Mouse (Mus musculus) C2C12 (cell line): ENCODE data around the gene Cdk5. TPM values are rescaled to one million over a fixed set of nuclear protein-coding genes. Genes with fewer than 3 reads are reported as not detected.

Source experiments
- H3K27me3 ChIP-seq: one replicate; pipeline ENCODE4 v1.6.1; 2011; ENCODE audit not compliant: control insufficient read depth, insufficient read depth, insufficient read length
- H3K36me3 ChIP-seq: one replicate; pipeline ENCODE4 v1.6.1; 2011; ENCODE audit not compliant: control insufficient read depth, insufficient read depth
- H3K4me3 ChIP-seq: one replicate; pipeline ENCODE4 v1.5.1; 2011; ENCODE audit warnings: mild to moderate bottlenecking, control low read depth; ENCODE audit not compliant: poor library complexity, insufficient read depth, severe bottlenecking
- H3K79me2 ChIP-seq: one replicate; pipeline ENCODE4 v1.6.1; 2011; ENCODE audit not compliant: control insufficient read depth, insufficient read depth
- H3K79me3 ChIP-seq: one replicate; pipeline ENCODE4 v1.6.1; 2011; ENCODE audit warnings: low read depth, control low read depth
- H3ac ChIP-seq: one replicate; pipeline ENCODE3; 2011; ENCODE audit warnings: low read depth; ENCODE audit not compliant: control insufficient read depth, insufficient read length
- CEBPB ChIP-seq: IDR thresholded peaks from one replicate; pipeline ENCODE4 v1.6.1; 2011; ENCODE audit warnings: low read depth, mild to moderate bottlenecking, control low read depth, moderate library complexity
- CTCF ChIP-seq: IDR thresholded peaks from one replicate; pipeline ENCODE4 v1.5.1; 2011; ENCODE audit not compliant: control insufficient read depth, insufficient read depth, insufficient read length
- FOSL1 ChIP-seq: IDR thresholded peaks from one replicate; pipeline ENCODE4 v1.8.0; 2011; ENCODE audit warnings: mild to moderate bottlenecking, low read length; ENCODE audit not compliant: poor library complexity, insufficient read depth, severe bottlenecking
- MAX ChIP-seq: IDR thresholded peaks from one replicate; pipeline ENCODE4 v1.6.1; 2011; ENCODE audit warnings: mild to moderate bottlenecking, control low read depth
- MYOD1 ChIP-seq: IDR thresholded peaks from one replicate; pipeline ENCODE4 v1.6.1; 2011; ENCODE audit warnings: low read depth; ENCODE audit not compliant: control insufficient read depth, insufficient read length
- MYOG ChIP-seq: IDR thresholded peaks from one replicate; pipeline ENCODE4 v1.6.1; 2011; ENCODE audit not compliant: control insufficient read depth, insufficient read length; ENCODE audit errors: extremely low read depth
- USF1 ChIP-seq: IDR thresholded peaks from one replicate; pipeline ENCODE4 v1.6.1; 2011; ENCODE audit warnings: low read depth, mild to moderate bottlenecking, control low read depth, moderate library complexity
- polyA plus RNA-seq: library from polyadenylated mRNA; unstranded; fragments of >200 nt; fragmentation: generic; extraction: Trizol; gene quantifications from one replicate; pipeline ENCODE4 v1.2.1, GENCODE M21; 2012; ENCODE audit warnings: missing spikeins

Gene Cdk5
- polyA plus RNA-seq, 1 experiment: 33.4 TPM

DNA sequence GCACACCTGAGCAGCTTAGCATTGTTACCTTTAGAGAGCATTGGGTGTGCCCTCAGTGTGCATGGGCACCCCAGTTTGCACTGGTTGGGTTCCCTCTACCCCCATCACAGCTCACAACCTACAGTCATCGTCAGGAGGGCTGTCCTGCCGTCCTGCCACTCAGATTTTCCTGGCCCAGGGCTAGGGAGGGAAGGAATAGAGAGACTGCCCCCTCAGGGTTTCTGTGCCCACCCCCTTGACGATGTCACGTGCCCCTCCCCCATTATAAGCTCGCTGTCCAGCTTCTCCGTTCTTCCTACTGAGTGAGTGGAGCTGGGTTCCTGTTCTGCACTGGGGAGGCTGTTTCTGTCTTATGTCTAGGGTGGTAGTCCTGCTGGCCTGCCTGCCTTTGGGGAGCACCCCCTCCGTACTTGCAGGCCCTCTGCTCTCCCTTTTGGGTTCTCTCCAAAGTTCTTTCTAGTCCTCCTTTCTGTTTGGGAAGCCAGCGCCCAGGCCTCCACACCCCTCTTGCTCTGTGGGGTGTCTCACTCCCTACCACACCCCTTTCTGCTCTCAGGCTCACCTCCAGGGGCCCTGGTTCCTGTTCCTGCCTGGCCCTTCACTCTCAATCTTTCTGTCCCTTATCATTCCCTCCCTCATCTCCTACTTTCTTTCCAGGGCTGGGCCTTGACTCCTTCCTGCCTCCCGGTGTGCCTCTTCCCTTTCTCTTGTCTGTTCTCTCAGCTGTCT is 3.4 kb upstream of the Cdk5 start:
- Histone ChIP-seq H3K36me3 (peaks cover 28% of the 10 kb centered on the region), H3K4me3 (peak overlapping the region; percentile 57), H3K27me3 (no peaks in the 10 kb centered on the region), H3K79me3 (peaks cover 15% of the 10 kb centered on the region), H3ac (no peak overlapping the region), H3K79me2 (peaks cover 37% of the 10 kb centered on the region)
- TF ChIP-seq FOSL1: no peak
- peak; percentile 63 for TF ChIP-seq USF1

DNA sequence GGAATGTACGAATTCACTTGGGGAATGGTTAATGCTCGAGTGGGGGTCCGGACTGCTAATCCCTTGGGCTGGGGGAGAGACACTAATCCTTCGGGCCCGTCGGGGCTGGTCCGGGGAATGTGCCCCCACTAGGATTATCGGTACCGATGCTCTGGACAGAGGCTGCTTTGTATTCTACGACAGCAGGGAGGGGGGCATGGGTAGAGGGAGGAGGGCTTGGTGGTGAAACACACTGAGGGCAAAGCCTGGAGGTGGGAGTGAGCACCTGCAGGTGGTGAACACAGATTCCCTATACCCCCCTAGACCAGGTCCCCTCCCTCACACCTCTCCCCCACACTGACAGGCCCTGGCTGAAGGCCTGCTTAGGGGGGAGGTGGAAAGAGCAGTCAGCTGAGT is 2.7 kb upstream of the Cdk5 start:
- Histone ChIP-seq H3ac (peak overlapping the region; percentile 92), H3K36me3 (peaks cover 30% of the 10 kb centered on the region), H3K79me3 (peaks cover 15% of the 10 kb centered on the region), H3K27me3 (no peaks in the 10 kb centered on the region), H3K79me2 (peaks cover 37% of the 10 kb centered on the region), H3K4me3 (peak overlapping the region; percentile 57)
- no peak for TF ChIP-seq CTCF
- TF ChIP-seq MAX: no peak
- no peak for TF ChIP-seq FOSL1
- no peak for TF ChIP-seq CEBPB
- no peak for TF ChIP-seq MYOG
- no peak for TF ChIP-seq USF1

DNA sequence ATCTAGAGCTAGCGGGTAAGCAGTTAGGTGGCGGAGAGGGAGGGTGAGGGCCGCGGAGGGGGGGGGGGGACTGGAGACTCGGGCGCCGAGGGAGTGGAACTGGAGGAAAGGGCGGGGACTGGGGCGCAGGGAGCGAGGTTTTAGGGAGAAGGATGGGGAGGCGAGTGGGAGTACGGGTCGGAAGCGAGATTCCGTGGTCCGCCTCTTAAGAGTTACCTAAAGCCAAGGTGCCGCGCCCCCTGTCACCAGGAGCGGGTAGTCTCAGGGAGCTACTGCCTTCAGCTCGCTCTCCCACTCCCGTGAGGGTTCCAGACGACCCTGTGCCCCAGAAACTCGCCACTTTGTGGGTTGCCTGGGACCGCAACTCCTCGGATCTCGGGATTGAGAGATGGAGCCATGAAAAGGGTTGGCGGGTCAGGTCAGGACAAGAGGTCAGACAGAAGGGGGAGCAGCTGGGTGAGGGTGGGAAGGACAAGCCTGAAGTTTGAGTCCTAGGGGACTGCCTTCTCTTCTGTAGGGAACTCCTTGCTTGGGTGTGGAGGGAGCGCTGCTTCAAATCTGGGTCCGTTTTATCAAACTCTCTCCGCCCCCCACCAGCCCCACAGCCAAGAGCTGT is 2.2 kb upstream of the Cdk5 start:
- no peaks in the 10 kb centered on the region for H3K27me3 ChIP-seq
- H3K36me3 ChIP-seq: peaks cover 27% of the 10 kb centered on the region
- TF ChIP-seq MAX (no peak), MYOG (no peak), MYOD1 (no peak), FOSL1 (no peak), CEBPB (no peak), CTCF (no peak), USF1 (no peak)
- peak overlapping the region; percentile 57 for H3K4me3 ChIP-seq
- peak overlapping the region; percentile 92 for H3ac ChIP-seq
- peaks cover 15% of the 10 kb centered on the region for H3K79me3 ChIP-seq
- H3K79me2 ChIP-seq: peaks cover 37% of the 10 kb centered on the region

DNA sequence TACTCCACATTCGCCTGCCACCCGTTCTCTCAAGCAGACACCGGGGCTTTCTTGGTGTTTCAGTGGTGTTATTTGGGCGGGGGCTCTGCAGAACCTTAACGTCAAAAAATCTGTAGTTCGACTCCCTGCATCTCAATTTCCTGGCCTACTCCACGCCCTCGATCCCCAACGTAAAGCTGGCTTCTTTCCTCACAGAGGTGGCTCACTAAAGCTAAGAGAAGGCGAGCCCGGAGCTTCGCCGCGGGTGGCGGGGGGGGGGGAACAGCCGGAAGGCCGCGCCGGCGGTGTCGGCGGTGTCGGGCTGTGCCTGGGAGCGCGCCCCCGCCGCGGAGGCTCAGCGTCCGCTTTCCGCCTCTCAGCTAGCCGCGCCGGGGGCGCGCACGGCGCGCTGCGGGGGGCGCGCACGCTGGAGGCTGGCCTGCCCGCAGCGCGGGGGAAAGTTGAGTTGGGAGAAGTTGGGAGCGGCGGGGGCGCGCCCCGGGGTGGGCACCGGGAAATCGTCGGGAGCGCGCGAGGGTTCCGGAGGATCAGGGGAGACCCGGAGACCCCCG is 1.6 kb upstream of the Cdk5 start:
- H3K36me3 ChIP-seq: peaks cover 21% of the 10 kb centered on the region
- H3K79me2 ChIP-seq: peaks cover 37% of the 10 kb centered on the region
- TF ChIP-seq FOSL1 (no peak), CEBPB (no peak), MYOG (no peak), MAX (no peak), CTCF (no peak), MYOD1 (no peak), USF1 (no peak)
- peak overlapping the region; percentile 92 for H3ac ChIP-seq
- no peaks in the 10 kb centered on the region for H3K27me3 ChIP-seq
- peak overlapping the region; percentile 57 for H3K4me3 ChIP-seq
- H3K79me3 ChIP-seq: peaks cover 15% of the 10 kb centered on the region

DNA sequence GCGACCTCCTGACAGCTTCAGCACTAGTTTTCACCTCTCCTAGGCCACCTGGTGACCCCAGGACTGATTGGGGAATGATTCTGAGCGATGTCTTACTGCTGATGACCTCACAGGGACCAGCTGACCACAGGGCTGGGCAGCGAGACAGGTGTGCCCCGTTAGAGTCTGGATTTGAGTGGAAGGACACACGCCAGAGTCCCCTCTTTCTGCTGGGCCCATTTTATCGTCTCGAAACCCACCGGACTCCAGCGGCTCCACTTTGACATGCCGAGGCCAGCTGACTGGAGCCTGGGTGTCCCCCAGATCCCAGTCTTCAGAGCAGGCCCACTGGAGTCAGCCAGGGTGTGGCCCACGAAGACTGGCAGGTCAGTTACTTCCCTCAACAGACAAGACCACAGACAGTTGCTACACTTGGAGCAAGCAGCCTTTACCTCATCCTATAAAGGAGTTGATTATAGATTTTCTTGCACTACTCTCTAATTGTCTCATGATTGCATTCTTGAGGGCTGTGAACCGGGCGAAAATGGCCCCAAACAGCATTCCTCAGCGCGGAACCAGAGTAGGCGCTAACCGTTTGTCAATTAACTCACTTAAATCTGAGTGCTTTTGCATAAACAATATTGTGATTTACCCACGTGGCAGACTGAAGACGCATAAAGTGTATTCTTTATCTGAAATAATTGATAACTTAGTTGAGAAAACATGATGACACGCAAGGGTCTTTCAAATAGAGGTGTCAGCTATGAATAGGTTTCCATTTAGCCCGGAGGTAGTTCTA is 863 bp upstream of the Cdk5 start:
- no peaks in the 10 kb centered on the region for H3K27me3 ChIP-seq
- peaks cover 14% of the 10 kb centered on the region for H3K36me3 ChIP-seq

More for the DNA sequence above, 863 bp upstream of the Cdk5 start:
- Histone ChIP-seq H3K4me3 (peak overlapping the region; percentile 57), H3K79me3 (peaks cover 15% of the 10 kb centered on the region), H3K79me2 (peaks cover 37% of the 10 kb centered on the region), H3ac (peak overlapping the region; percentile 76)
- TF ChIP-seq MYOG (no peak), USF1 (no peak), MYOD1 (peak; percentile 49), MAX (no peak), FOSL1 (no peak), CTCF (no peak), CEBPB (no peak)
